Mouse (Mus musculus): Measurements from ENCODE around the gene Rhobtb3. TPM values are rescaled to one million over a fixed set of nuclear protein-coding genes. Genes with fewer than 3 reads are reported as not detected.

Rhobtb3 gene
- polyA plus RNA-seq, 1 experiment = not detected

- TF ChIP-seq POLR2A (IDR thresholded peaks at IDR 0.05; ENCODE audit: insufficient read depth, low read depth, low read length) (no peak), CTCF (IDR thresholded peaks at IDR 0.05; ENCODE audit: insufficient read depth, low read depth, low read length) (no peak)
- Histone ChIP-seq H3K27ac (ENCODE audit: insufficient read depth, low read depth, low read length) (no peak overlapping the region), H3K4me3 (ENCODE audit: insufficient read depth, low read depth, low read length) (no peak overlapping the region), H3K4me1 (ENCODE audit: control insufficient read depth, insufficient read depth, low read length) (no peaks in the 10 kb centered on the region)
- WGBS = 61% methylated on average over 2 of the region's 2 CpGs
Measured at GRCm38 (mm10) chr13:75867876-75868275, 75.8 kb downstream of the Rhobtb3 start.

GRCm38 (mm10) chr13:75865486-75866184 lies 78.1 kb downstream of the Rhobtb3 start:
- Histone ChIP-seq H3K27ac (ENCODE audit: insufficient read depth, low read depth, low read length) (no peak overlapping the region), H3K4me1 (ENCODE audit: control insufficient read depth, insufficient read depth, low read length) (no peaks in the 10 kb centered on the region), H3K4me3 (ENCODE audit: insufficient read depth, low read depth, low read length) (no peak overlapping the region)
- no peak for TF ChIP-seq CTCF (IDR thresholded peaks at IDR 0.05; ENCODE audit: insufficient read depth, low read depth, low read length)
- TF ChIP-seq POLR2A (IDR thresholded peaks at IDR 0.05; ENCODE audit: insufficient read depth, low read depth, low read length) = no peak

DNA sequence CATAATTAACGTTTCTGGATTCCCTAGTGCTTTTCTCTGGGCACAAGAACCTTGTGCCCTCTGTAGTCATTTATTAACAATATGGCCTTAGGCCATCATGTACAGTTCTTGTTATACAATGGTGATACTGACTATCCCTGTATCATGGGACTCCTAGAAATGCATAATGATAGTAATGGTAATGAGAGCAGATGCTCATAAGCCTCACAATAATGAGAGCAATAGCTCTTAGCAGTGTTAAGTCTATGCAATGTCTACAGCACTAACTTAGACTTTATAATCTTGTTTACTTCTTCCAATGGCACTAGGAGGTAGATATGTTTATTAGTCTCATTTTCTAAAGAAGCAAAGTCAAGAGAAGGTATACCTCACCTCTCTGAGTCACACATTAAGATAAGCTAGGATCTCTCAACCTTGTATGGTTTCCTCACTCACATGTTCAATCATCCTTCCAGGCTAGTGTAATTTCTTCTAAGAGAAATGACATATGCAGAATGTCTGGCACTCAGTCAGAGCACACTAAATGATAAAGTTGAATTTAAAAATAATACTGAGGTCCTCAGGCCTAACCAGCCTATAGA lies 84.4 kb downstream of the Rhobtb3 start:
- WGBS = 73% methylated on average over 1 of the region's 1 CpGs
- Histone ChIP-seq H3K4me1 (ENCODE audit: control insufficient read depth, insufficient read depth, low read length) (no peaks in the 10 kb centered on the region), H3K4me3 (ENCODE audit: insufficient read depth, low read depth, low read length) (no peak overlapping the region), H3K27ac (ENCODE audit: insufficient read depth, low read depth, low read length) (no peak overlapping the region)
- TF ChIP-seq POLR2A (IDR thresholded peaks at IDR 0.05; ENCODE audit: insufficient read depth, low read depth, low read length) (no peak), CTCF (IDR thresholded peaks at IDR 0.05; ENCODE audit: insufficient read depth, low read depth, low read length) (no peak)

DNA sequence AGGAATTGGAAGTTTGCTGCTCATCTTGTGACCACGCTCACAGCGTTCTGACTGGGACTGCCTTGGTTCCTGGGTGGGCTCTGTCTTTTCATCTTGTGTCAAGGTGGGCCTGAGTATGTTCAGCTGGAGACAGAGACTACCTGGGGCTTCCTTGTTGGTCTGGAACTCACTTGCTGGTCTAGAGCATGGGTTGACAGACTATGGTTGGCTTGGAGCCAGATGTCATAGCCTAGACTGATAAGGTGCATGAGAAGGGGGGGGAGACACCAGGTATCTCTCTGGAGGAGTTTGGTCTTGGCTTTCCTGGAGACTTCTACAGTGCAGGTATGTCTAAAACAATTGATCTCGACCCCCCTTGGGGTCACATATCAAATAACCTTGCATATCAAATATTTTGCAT lies 90.6 kb downstream of the Rhobtb3 start:
- Histone ChIP-seq H3K27ac (ENCODE audit: insufficient read depth, low read depth, low read length) (no peak overlapping the region), H3K4me3 (ENCODE audit: insufficient read depth, low read depth, low read length) (no peak overlapping the region), H3K4me1 (ENCODE audit: control insufficient read depth, insufficient read depth, low read length) (no peaks in the 10 kb centered on the region)
- WGBS = 92% methylated on average over 3 of the region's 3 CpGs
- no peak for TF ChIP-seq POLR2A (IDR thresholded peaks at IDR 0.05; ENCODE audit: insufficient read depth, low read depth, low read length)
- TF ChIP-seq CTCF (IDR thresholded peaks at IDR 0.05; ENCODE audit: insufficient read depth, low read depth, low read length) = no peak

DNA sequence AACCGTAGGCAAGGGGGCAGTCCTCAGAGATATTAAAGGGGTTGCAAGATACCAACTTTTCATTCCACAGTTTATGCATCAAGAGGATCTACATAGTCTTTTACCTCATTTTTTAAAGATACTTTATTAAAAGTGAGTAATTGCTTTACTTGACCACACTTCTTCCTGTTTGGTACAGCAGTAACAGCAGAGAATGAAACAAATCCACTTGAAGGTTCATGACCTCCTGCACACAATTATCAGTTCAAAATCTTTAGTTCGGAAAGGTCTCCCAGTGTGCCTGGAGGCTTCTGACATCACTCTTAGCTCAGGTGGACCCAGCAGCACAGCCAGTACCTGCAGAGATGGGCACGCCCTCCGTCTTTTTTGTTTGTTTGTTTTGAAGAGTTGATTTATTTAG lies 91.7 kb downstream of the Rhobtb3 start:
- Histone ChIP-seq H3K4me1 (ENCODE audit: control insufficient read depth, insufficient read depth, low read length) (no peaks in the 10 kb centered on the region), H3K4me3 (ENCODE audit: insufficient read depth, low read depth, low read length) (no peak overlapping the region), H3K27ac (ENCODE audit: insufficient read depth, low read depth, low read length) (no peak overlapping the region)
- TF ChIP-seq CTCF (IDR thresholded peaks at IDR 0.05; ENCODE audit: insufficient read depth, low read depth, low read length) (no peak), POLR2A (IDR thresholded peaks at IDR 0.05; ENCODE audit: insufficient read depth, low read depth, low read length) (no peak)
- 93% methylated on average over 4 of the region's 4 CpGs for WGBS

GRCm38 (mm10) chr13:75847027-75847426 lies 96.7 kb downstream of the Rhobtb3 start:
- TF ChIP-seq CTCF (IDR thresholded peaks at IDR 0.05; ENCODE audit: insufficient read depth, low read depth, low read length) (no peak), POLR2A (IDR thresholded peaks at IDR 0.05; ENCODE audit: insufficient read depth, low read depth, low read length) (no peak)
- Histone ChIP-seq H3K4me3 (ENCODE audit: insufficient read depth, low read depth, low read length) (no peak overlapping the region), H3K4me1 (ENCODE audit: control insufficient read depth, insufficient read depth, low read length) (peaks cover 3% of the 10 kb centered on the region; the same call in 1 of the 2 replicates), H3K27ac (ENCODE audit: insufficient read depth, low read depth, low read length) (no peak overlapping the region)
- WGBS = 93% methylated on average over 6 of the region's 6 CpGs

- no peak overlapping the region for H3K27ac ChIP-seq (ENCODE audit: insufficient read depth, low read depth, low read length)
- no peak overlapping the region for H3K4me3 ChIP-seq (ENCODE audit: insufficient read depth, low read depth, low read length)
- H3K4me1 ChIP-seq (ENCODE audit: control insufficient read depth, insufficient read depth, low read length) = peaks cover 5% of the 10 kb centered on the region; the same call in 1 of the 2 replicates
- 73% methylated on average over 4 of the region's 4 CpGs for WGBS
- TF ChIP-seq POLR2A (IDR thresholded peaks at IDR 0.05; ENCODE audit: insufficient read depth, low read depth, low read length) = no peak
- TF ChIP-seq CTCF (IDR thresholded peaks at IDR 0.05; ENCODE audit: insufficient read depth, low read depth, low read length) = no peak
Measured at GRCm38 (mm10) chr13:75845519-75846166, 98.1 kb downstream of the Rhobtb3 start.

GRCm38 (mm10) chr13:75844833-75845518 lies 98.7 kb downstream of the Rhobtb3 start:
- TF ChIP-seq POLR2A (IDR thresholded peaks at IDR 0.05; ENCODE audit: insufficient read depth, low read depth, low read length) (no peak), CTCF (IDR thresholded peaks at IDR 0.05; ENCODE audit: insufficient read depth, low read depth, low read length) (no peak)
- WGBS = 94% methylated on average over 2 of the region's 2 CpGs
- Histone ChIP-seq H3K27ac (ENCODE audit: insufficient read depth, low read depth, low read length) (no peak overlapping the region), H3K4me1 (ENCODE audit: control insufficient read depth, insufficient read depth, low read length) (peaks cover 5% of the 10 kb centered on the region; the same call in 1 of the 2 replicates), H3K4me3 (ENCODE audit: insufficient read depth, low read depth, low read length) (no peak overlapping the region)

All from olfactory bulb, adult 2 months (tissue).